Mouse (Mus musculus): ENCODE measurements around the gene Plcl2. TPM values are rescaled to one million over a fixed set of nuclear protein-coding genes. Genes with fewer than 3 reads are reported as not detected.
A peak's percentile ranks its signal among the peaks of the same experiment; 100 is the strongest.

Gene Plcl2
- total and polyA plus RNA-seq, 3 experiments, result 23.6 to 83.7 TPM; not detected in 1

DNA sequence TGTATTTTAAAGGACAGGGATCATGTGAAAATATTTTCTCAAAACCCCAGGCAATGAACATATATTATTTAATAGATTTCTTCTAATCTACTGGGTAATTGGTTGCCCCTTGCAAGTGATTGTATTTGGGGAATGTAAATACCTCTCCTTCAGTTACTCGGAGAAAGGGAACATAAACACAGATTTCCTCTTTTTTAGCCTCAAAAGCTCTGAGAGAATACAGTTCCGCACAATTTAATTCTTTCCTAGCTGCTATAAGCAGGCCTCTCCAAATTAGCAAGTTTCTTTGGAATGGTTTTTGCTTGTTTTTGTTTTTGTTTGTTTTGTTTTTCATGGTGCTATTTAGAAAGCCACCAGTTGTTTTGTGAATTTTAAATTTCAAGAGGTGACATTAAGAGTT, 1.1 kb downstream of the Plcl2 start:
- H3K9ac ChIP-seq (ENCODE audit: control insufficient read depth, low read depth, low read length, poor library complexity, severe bottlenecking), result peak overlapping the region; percentile 96
- peak overlapping the region; percentile 95 for H3K27ac ChIP-seq (ENCODE audit: control insufficient read depth, low read depth, low read length)

DNA sequence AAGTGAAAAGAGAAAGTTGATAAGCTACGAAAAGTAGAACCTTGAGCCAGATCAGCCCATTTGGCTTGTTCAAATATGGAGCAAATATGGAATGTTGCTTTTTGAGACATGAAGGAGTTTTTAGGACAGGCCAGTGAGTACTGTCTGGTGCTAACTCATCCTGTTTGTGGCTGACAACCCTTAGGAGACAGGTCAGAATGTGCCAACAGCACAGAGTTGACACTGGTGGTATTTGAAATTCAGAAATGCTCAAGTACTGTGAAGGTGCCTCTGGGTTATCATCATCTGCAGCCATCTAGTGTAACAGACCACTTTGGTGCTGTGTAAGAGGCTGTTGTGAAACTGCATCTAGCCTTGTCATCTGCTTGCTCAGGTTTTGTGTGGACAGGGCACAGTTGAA, 1.5 kb downstream of the Plcl2 start:
- Histone ChIP-seq H3K27me3 (ENCODE audit: control insufficient read depth in 1 of 2, insufficient read depth in 2 of 2, low read length in 2 of 2) (no peaks in the 10 kb centered on the region), H3K27ac (ENCODE audit: control insufficient read depth, low read depth, low read length) (peak overlapping the region; percentile 95), H3K4me1 (ENCODE audit: control insufficient read depth in 1 of 2, insufficient read depth in 2 of 2, low read length in 2 of 2) (peaks cover 25 to 30% of the 10 kb centered on the region in 2 experiments), H3K79me2 (ENCODE audit: control insufficient read depth, insufficient read depth, low read length, poor library complexity) (peaks cover 66% of the 10 kb centered on the region), H3K9ac (ENCODE audit: control insufficient read depth, low read depth, low read length, poor library complexity, severe bottlenecking) (peak overlapping the region; percentile 96), H3K36me3 (ENCODE audit: control insufficient read depth in 1 of 2, insufficient read depth in 2 of 2, low read length in 2 of 2) (peaks cover 12 to 42% of the 10 kb centered on the region in 2 experiments), H3K9me3 (replicated peaks; ENCODE audit: insufficient read depth, low read length) (no peaks in the 10 kb centered on the region), H3K4me3 (ENCODE audit: control insufficient read depth in 1 of 2, insufficient read depth in 1 of 2, low read depth in 2 of 2, low read length in 2 of 2) (peak overlapping the region; percentile 88 to 99)
- DNase-seq (ENCODE audit: low read depth, low spot score), result peak; percentile 77
- peak; percentile 90; the same call in 1 of the 2 replicates for TF ChIP-seq CHD1 (IDR thresholded peaks at IDR 0.05; ENCODE audit: low read depth, low read length)
- TF ChIP-seq EP300 (IDR thresholded peaks at IDR 0.05; ENCODE audit: low read depth in 1 of 2, low read length in 2 of 2), result peak; percentile 26 to 35; a peak in 1 of 4 replicates
- peak; percentile 43; the same call in 1 of the 2 replicates for TF ChIP-seq NELFE (IDR thresholded peaks at IDR 0.05; ENCODE audit: low read depth, low read length)
- no peak for TF ChIP-seq ZC3H11A (IDR thresholded peaks at IDR 0.05; ENCODE audit: low read depth, low read length)
- peak in 1 of 2 experiments; percentile 52; a peak in 2 of 4 replicates for TF ChIP-seq POLR2A (IDR thresholded peaks at IDR 0.05; ENCODE audit: control insufficient read depth in 1 of 2, insufficient read depth in 1 of 2, low read depth in 1 of 2, low read length in 2 of 2, poor library complexity in 1 of 2)
- TF ChIP-seq ZNF384 (IDR thresholded peaks at IDR 0.05; ENCODE audit: low read depth, low read length), result no peak
- TF ChIP-seq CHD2 (IDR thresholded peaks at IDR 0.05; ENCODE audit: low read length), result no peak
- peak; percentile 14; the same call in 1 of the 2 replicates for TF ChIP-seq KAT2A (conservative IDR thresholded peaks at IDR 0.05; ENCODE audit: low read depth, low read length)
- TF ChIP-seq MAZ (IDR thresholded peaks at IDR 0.05; ENCODE audit: low read depth, low read length), result no peak
- 0 out of 2 replicates have a peak, but pooled peaks have one; percentile 41 for TF ChIP-seq MAX (IDR thresholded peaks at IDR 0.05; ENCODE audit: low read length)
- peak; percentile 25 for TF ChIP-seq TAL1 (IDR thresholded peaks at IDR 0.05; ENCODE audit: low read length)
- TF ChIP-seq HCFC1 (IDR thresholded peaks at IDR 0.05; ENCODE audit: low read depth, low read length), result no peak
- peak; percentile 71; the same call in 1 of the 2 replicates for TF ChIP-seq SIN3A (IDR thresholded peaks at IDR 0.05; ENCODE audit: low read length)
- peak; percentile 25; the same call in 1 of the 2 replicates for TF ChIP-seq ETS1 (IDR thresholded peaks at IDR 0.05; ENCODE audit: low read depth, low read length)

More for the DNA sequence above, 1.1 kb downstream of the Plcl2 start:
- H3K79me2 ChIP-seq (ENCODE audit: control insufficient read depth, insufficient read depth, low read length, poor library complexity), result peaks cover 62% of the 10 kb centered on the region
- no peaks in the 10 kb centered on the region for H3K9me3 ChIP-seq (replicated peaks; ENCODE audit: insufficient read depth, low read length)
- peak; percentile 58 for DNase-seq (ENCODE audit: low read depth, low spot score)
- H3K27me3 ChIP-seq (ENCODE audit: control insufficient read depth in 1 of 2, insufficient read depth in 2 of 2, low read length in 2 of 2), result no peaks in the 10 kb centered on the region
- H3K4me3 ChIP-seq (ENCODE audit: control insufficient read depth in 1 of 2, insufficient read depth in 1 of 2, low read depth in 2 of 2, low read length in 2 of 2), result peak overlapping the region; percentile 88 to 99
- TF ChIP-seq CHD2 (IDR thresholded peaks at IDR 0.05; ENCODE audit: low read length) (no peak), NRF1 (IDR thresholded peaks at IDR 0.05; ENCODE audit: insufficient read depth, low read depth, low read length, poor library complexity, severe bottlenecking) (no peak), JUND (IDR thresholded peaks at IDR 0.05; ENCODE audit: low read depth, low read length) (no peak), MAFK (IDR thresholded peaks at IDR 0.05; ENCODE audit: borderline replicate concordance, low read depth, low read length) (0 out of 2 replicates have a peak, but pooled peaks have one; percentile 3), HCFC1 (IDR thresholded peaks at IDR 0.05; ENCODE audit: low read depth, low read length) (no peak), ZC3H11A (IDR thresholded peaks at IDR 0.05; ENCODE audit: low read depth, low read length) (no peak), CHD1 (IDR thresholded peaks at IDR 0.05; ENCODE audit: low read depth, low read length) (0 out of 2 replicates have a peak, but pooled peaks have one; percentile 81), USF2 (IDR thresholded peaks at IDR 0.05; ENCODE audit: borderline replicate concordance in 1 of 2, insufficient read depth in 1 of 2, low read depth in 1 of 2, low read length in 2 of 2) (no peak), SMC3 (IDR thresholded peaks at IDR 0.05; ENCODE audit: low read depth, low read length) (no peak), TBP (IDR thresholded peaks at IDR 0.05; ENCODE audit: low read depth, low read length) (0 out of 2 replicates have a peak, but pooled peaks have one; percentile 4), ZNF384 (IDR thresholded peaks at IDR 0.05; ENCODE audit: low read depth, low read length) (no peak), EP300 (IDR thresholded peaks at IDR 0.05; ENCODE audit: low read depth in 1 of 2, low read length in 2 of 2) (no peak), E2F4 (IDR thresholded peaks at IDR 0.05; ENCODE audit: borderline replicate concordance, low read depth, low read length) (no peak), POLR2AphosphoS2 (IDR thresholded peaks at IDR 0.05; ENCODE audit: low read length) (no peak)
- H3K36me3 ChIP-seq (ENCODE audit: control insufficient read depth in 1 of 2, insufficient read depth in 2 of 2, low read length in 2 of 2), result peaks cover 12 to 45% of the 10 kb centered on the region in 2 experiments
- H3K4me1 ChIP-seq (ENCODE audit: control insufficient read depth in 1 of 2, insufficient read depth in 2 of 2, low read length in 2 of 2), result peaks cover 28 to 29% of the 10 kb centered on the region in 2 experiments

All from MEL (cell line).